Mouse (Mus musculus) lung, adult 18-20 months (tissue): ENCODE data around the gene Vti1a.

ENCODE experiments used
- DNase-seq, 2 experiments: peaks; one replicate each; pipeline ENCODE4 v3.0.0; 2022; ENCODE audit warnings: mixed read lengths in 2 of 2

Vti1a gene

DNA sequence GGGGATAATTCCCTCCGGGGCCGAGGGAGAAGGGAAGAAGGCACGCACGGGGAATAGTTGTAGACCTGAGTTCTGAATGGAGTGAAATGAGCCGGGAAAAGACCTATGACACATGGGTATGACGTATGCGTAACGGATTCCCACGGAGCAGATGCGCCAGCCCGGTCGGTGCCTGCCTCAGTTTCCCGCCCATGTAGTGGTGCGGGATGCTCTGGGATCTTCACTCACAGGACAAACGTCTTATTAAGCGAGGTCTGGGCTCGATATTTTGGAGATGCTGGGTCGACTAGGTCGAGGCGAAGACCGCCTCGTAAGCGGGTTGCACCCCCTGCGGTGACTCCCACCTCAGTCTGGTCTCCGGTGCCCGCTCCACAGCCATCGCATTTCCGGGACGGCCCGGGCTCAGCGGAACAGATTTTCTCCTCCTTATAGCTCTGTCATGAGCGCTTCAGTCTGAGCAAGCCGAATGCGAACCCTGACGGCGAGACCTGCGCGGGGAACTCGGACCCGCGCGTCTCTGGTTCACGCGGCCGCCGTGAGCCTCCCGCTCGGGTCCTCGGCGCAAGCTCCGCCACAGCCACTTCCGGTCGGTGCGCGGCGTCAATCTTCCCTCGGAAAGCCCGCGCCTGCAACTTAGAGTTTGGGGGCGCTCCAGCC is 515 bp upstream of the Vti1a start, which contains the start of gene Zdhhc6:
Gene Zdhhc6 (minus strand): TSS at position 581 of the 657 bp plus-strand sequence.
- peak; percentile 77 to 79 for DNase-seq

DNA sequence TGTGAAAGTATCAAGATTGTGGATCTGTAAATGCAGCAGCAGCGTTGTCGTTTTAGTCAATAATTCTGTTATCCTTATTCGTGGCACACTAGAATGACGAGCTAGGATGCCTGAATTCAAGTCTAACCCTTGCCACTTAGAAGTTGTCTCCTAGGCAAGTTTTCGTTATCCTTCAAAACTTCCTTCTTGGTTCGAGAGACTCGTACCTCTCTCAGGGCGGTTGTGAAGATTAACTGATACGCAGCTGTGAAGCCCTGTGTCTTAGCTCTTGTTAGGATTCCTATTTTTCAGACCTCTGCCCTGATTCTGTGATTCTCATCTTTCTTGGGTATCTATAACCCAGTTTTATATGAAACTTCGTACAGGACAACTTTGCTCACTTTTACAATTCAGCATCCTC is 806 bp downstream of the Vti1a start:
- DNase-seq: no peak

DNA sequence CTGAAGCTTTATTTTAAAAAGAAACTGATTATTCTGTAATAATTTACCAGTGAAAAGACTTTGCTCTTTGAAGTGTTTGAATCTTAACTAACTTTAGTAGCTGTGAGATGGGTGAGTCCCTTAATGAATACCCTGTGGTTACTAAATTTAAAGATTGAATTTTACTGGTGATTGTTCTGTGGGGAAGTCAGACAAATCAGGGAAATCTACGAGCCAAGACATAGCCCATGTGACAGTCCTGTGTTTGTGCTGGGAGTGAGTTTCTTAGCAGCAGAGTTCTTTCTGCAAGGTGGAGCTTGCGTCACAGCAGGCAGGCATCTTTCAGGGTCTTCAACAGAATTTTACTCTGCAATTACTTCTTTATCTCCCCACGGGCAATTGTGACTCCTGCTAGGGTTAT is 2.9 kb downstream of the Vti1a start:
- no peak for DNase-seq

DNA sequence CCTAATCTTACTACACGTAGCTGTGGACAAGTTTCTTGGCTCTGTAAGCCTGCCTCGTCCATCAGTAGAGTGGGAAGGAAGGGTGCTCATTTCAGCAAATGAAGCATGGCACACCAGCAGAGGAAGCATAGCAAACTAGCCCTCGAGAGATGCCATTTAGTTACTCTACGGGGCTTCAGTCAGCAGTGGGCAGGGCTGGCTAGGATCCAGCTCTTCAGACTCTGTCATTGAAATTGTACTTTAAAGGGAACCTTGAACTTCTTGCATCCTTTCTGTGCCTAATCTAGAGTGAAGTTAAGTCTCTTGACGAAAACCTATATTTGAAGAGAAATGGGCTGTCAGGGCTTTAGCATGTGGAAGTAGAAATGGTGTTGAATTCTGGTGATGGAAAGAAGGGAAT is 3.4 kb downstream of the Vti1a start:
- DNase-seq: no peak

DNA sequence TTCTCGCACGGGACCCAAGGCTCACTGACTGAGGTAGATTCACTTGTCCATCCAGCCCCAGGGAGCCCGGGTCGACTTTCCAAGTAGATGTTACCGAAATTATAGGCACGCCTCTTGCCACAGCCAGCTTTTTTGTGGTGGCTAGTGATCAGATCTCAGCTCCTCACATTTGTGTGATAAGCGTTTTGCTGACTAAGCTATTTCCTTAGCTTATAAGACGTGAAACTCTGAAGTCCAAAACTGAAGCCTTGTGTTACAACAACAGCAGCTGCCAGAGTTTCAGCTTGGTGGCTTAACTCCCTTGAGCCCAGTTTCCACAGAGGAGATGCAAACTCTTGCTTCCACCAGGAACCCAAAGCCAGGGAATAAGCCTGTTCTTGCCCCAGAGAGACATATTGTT is 6.5 kb downstream of the Vti1a start:
- DNase-seq: no peak

DNA sequence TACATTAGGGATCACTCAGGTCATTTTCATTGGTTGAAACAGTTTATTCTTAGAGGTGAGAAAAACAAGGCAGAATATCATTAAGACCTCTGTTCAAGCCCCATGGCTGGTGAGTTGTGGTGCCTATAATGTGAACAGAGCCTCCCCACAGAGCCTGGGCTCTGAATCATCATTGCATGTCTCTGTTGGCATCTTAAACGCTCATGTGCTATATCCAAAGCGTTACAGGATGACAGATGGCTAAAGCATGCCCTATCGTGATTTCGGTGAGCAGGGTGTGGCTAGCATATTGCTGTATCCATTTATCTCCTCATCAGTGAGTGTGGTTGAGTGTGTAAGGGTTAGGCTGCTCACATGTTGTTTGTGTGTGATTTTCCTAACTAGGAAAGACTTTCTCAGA is 11.4 kb downstream of the Vti1a start:
- no peak for DNase-seq

DNA sequence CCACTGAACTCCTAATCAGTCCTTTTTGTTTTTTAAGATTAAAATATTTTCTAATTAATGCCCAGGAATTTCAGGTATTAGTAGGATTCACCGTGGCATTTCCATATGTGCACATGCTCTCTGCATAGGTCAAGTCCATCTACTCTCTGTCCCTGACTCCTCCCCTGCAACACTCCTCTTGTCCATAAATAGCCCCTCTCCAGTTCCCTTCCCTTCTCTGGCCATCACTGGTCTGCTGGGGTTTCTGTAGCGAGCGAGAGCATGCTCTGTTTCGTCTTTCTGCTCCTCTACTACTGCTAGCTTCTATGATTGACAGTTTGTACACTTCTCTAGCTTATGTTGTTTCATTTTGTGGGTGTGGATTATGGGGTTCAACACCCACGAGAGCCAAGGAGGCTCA is 15.7 kb downstream of the Vti1a start:
- no peak for DNase-seq

GRCm38 (mm10) chr19:55332641-55333268 is 16.7 kb downstream of the Vti1a start:
- peak; percentile 62 to 74 for DNase-seq

- no peak for DNase-seq
Measured at GRCm38 (mm10) chr19:55335881-55336280, 19.8 kb downstream of the Vti1a start.

DNA sequence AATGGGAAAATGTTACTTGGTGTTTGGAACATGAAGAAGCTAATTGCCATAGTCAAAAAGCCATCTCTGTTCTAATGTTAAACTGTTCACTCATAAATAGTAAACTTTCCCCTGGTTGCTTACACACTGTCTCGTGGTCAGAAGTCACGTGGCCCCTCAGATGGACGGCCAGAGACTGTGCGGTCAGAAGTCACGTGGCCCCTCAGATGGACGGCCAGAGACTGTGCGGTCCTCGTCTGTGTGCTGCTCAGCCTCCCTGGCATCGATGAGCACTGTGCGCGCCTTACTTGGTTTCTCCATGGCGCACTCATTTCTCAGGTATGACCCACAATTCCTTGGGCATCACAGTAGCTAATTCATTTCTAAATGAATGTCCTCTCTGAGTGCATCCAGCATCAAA is 20.3 kb downstream of the Vti1a start:
- DNase-seq: peak; percentile 16 to 30

DNA sequence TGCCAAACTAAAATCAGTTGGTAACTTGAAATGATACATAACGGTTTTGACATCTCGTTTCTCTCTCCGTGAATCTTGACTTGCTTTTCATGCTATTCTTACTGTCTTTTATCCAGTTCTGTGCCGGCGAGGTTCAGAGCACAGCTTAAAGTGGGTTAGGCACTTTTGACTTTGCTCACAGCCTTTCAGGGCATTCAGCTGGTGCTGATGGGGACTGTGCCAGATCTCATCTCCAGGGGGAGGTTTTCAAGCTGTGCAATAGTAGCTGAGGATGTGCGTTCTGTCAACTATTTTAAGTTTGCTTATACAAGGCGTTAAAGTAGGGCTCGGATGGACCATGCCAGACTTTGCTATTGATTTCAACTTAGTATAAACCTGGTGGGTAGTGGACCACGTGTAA is 21.0 kb downstream of the Vti1a start:
- DNase-seq: no peak

- no peak for DNase-seq
Measured at GRCm38 (mm10) chr19:55337664-55338063, 21.6 kb downstream of the Vti1a start.

GRCm38 (mm10) chr19:55340521-55340920 is 24.4 kb downstream of the Vti1a start:
- DNase-seq: no peak

- DNase-seq: no peak
Measured at GRCm38 (mm10) chr19:55341377-55341776, 25.3 kb downstream of the Vti1a start.

- no peak for DNase-seq
Measured at GRCm38 (mm10) chr19:55342423-55342822, 26.3 kb downstream of the Vti1a start.

- no peak for DNase-seq
Measured at GRCm38 (mm10) chr19:55343274-55343673, 27.2 kb downstream of the Vti1a start.

- no peak for DNase-seq
Measured at GRCm38 (mm10) chr19:55348187-55348586, 32.1 kb downstream of the Vti1a start.

- peak; percentile 15 to 16 for DNase-seq
Measured at GRCm38 (mm10) chr19:55350673-55351378, 34.7 kb downstream of the Vti1a start.

DNA sequence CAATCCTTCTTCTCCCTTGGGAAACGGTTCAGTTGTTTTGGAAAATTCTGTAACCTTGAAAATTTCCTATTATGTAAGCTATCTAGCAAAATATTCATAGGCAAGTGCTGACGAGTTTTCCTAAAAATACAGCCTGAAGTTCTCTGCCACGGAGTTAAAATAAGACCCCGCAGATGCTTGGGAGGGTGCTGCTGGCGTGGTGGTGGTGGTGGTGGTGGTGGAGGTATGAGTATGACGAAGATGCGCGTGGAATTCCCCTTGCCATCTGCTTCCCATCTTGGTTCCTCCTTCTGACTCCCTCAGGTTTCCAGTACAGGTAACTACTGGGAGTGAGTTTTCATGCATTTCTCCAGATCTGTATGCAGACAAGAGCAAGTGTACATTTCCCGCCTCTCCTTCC is 46.5 kb downstream of the Vti1a start:
- DNase-seq: no peak

- DNase-seq: no peak
Measured at GRCm38 (mm10) chr19:55369691-55370090, 53.6 kb downstream of the Vti1a start.

DNA sequence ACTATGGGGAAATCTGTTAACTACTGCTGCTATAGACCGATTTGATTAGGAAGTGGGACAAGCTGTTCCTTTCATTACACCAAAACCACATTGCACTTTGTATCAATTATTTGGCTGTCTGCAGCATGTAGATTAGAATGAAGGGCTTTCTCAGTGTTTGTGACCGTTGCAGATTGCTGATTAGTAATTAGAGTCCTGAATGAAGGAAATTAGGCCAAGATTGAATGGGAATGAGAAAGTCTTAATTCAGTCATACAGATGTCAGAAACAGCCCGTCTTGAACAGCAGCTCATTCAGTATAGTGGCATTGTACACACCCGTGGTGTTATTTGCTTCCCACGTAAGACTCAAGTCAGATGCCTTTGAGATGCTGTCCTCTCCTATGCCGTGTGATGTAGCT is 60.2 kb downstream of the Vti1a start:
- DNase-seq: no peak

GRCm38 (mm10) chr19:55377465-55377864 is 61.4 kb downstream of the Vti1a start:
- DNase-seq: no peak

GRCm38 (mm10) chr19:55378884-55379283 is 62.8 kb downstream of the Vti1a start:
- DNase-seq: no peak

GRCm38 (mm10) chr19:55380764-55381163 is 64.7 kb downstream of the Vti1a start:
- DNase-seq: no peak
